Comparison of ENCODE assay signal across 8 mouse cellular contexts in the genomic region with DNA sequence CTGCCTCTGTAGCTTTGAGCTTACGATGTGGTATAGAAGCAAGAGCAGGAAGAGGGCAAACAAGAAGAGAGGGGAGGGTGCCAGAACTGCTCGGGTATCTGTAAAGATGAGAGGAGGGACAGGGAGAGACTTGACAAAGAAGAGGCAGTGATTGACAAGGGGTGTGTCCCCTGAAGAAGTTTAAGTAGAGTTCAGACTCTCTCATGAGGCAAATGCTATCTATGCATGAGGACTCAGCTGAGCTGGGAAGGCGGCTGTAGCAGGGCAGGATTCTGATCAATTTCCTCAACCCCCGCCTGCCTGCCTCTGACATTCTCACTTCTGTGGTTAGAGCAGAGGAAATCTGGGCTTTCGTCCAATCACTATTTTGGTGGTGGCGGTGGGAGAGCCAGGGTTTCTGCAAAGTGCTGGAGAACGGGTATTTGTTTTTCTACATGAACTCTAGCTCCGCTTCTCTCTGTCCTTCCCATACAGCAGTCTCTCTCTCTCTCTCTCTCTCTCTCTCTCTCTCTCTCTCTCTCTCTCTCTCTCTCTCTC. TPM values are rescaled to one million over a fixed set of nuclear protein-coding genes. Genes with fewer than 3 reads are reported as not detected.
DNase-seq lines count a peak whose midpoint lies in the region; ATAC-seq and TF ChIP-seq lines count a peak whose summit lies in the region.

No protein-coding gene starts in this region.

- H3K9me3 ChIP-seq in hindbrain, embryonic 10.5 days = no peaks in the 10 kb centered on the region
- H3K9me3 ChIP-seq in lung, postnatal 0 days (ENCODE audit: low read length) = no peaks in the 10 kb centered on the region

- peak; percentile 55 for DNase-seq in CD4-positive helper T cell, adult 2 months (ENCODE audit: low read depth, low spot score)
- DNase-seq in adipocyte (ENCODE audit: low spot score) = peak; percentile 88
- peak; percentile 75 to 84 for DNase-seq in frontal cortex, postnatal 10 days (ENCODE audit: low spot score in 2 of 2)
- DNase-seq in hindbrain, embryonic 10.5 days (ENCODE audit: low spot score) = peak; percentile 36
- peak; percentile 90 for DNase-seq in layer of hippocampus, adult 9-10 months (ENCODE audit: low spot score)
- peak; percentile 94 for DNase-seq in lung, postnatal 0 days (ENCODE audit: low spot score)
- DNase-seq in right cerebral cortex, adult 2 months (ENCODE audit: low spot score in 2 of 2) = peak; percentile 85 to 87
- DNase-seq in thymus, postnatal 10 days (ENCODE audit: low spot score in 2 of 2) = no peak

- peak overlapping the region; percentile 76 for H3K27ac ChIP-seq in hindbrain, embryonic 10.5 days
- peak overlapping the region; percentile 63 for H3K27ac ChIP-seq in lung, postnatal 0 days (ENCODE audit: low read length)

- WGBS in hindbrain, embryonic 10.5 days = 9% methylated on average over 8 of the region's 8 CpGs
- under 1% methylated on average over 8 of the region's 8 CpGs for WGBS in lung, postnatal 0 days

- peaks cover 16% of the 10 kb centered on the region for H3K4me1 ChIP-seq in hindbrain, embryonic 10.5 days (replicated peaks)
- H3K4me1 ChIP-seq in lung, postnatal 0 days (ENCODE audit: insufficient read depth, low read depth, low read length) = peaks cover 7% of the 10 kb centered on the region; the same call in 1 of the 2 replicates

- ATAC-seq in lung, postnatal 0 days = peak; percentile 75

- H3K4me3 ChIP-seq in hindbrain, embryonic 10.5 days = peak overlapping the region; percentile 41
- no peak overlapping the region for H3K4me3 ChIP-seq in lung, postnatal 0 days (ENCODE audit: low read depth, low read length)

- no peaks in the 10 kb centered on the region for H3K27me3 ChIP-seq in hindbrain, embryonic 10.5 days (ENCODE audit: insufficient read depth, poor library complexity, severe bottlenecking)
- H3K27me3 ChIP-seq in lung, postnatal 0 days (replicated peaks; ENCODE audit: insufficient read depth, low read length) = no peaks in the 10 kb centered on the region

- TF ChIP-seq EP300 in lung, postnatal 0 days (IDR thresholded peaks at IDR 0.05) = no peak

- H3K36me3 ChIP-seq in hindbrain, embryonic 10.5 days = peaks cover 16% of the 10 kb centered on the region
- H3K36me3 ChIP-seq in lung, postnatal 0 days (ENCODE audit: insufficient read depth, low read length) = no peaks in the 10 kb centered on the region

- H3K4me2 ChIP-seq in lung, postnatal 0 days (replicated peaks; ENCODE audit: low read depth, low read length) = peak overlapping the region; percentile 36

- TF ChIP-seq CTCF in lung, postnatal 0 days (IDR thresholded peaks at IDR 0.05) = no peak

- no peak overlapping the region for H3K9ac ChIP-seq in lung, postnatal 0 days (replicated peaks; ENCODE audit: low read depth)

RNA-seq across cellular contexts. Expression of gene B4galt3, which starts 7.5 kb away (rescaled TPM):
- polyA plus RNA-seq in hindbrain, embryonic 10.5 days (2016; fragmentation: Nextera tagmentation; extraction: Ambion mirVana) = 70.3 and 80.9 TPM in 2 replicates
- 68.4 and 77.0 TPM in 2 replicates for polyA plus RNA-seq in lung, postnatal 0 days (2015; fragmentation: Nextera tagmentation; extraction: Ambion mirVana)

RNA-seq across cellular contexts. Expression of gene Ndufs2, which starts 11.5 kb away (rescaled TPM):
- polyA plus RNA-seq in hindbrain, embryonic 10.5 days (2016; fragmentation: Nextera tagmentation; extraction: Ambion mirVana) = 250 and 275 TPM in 2 replicates
- 172 and 188 TPM in 2 replicates for polyA plus RNA-seq in lung, postnatal 0 days (2015; fragmentation: Nextera tagmentation; extraction: Ambion mirVana)

RNA-seq across cellular contexts. Expression of gene Adamts4, which starts 12.4 kb away (rescaled TPM):
- 10.4 and 13.0 TPM in 2 replicates for polyA plus RNA-seq in hindbrain, embryonic 10.5 days (2016; fragmentation: Nextera tagmentation; extraction: Ambion mirVana)
- polyA plus RNA-seq in lung, postnatal 0 days (2015; fragmentation: Nextera tagmentation; extraction: Ambion mirVana) = 2.7 and 3.3 TPM in 2 replicates

RNA-seq across cellular contexts. Expression of gene Ppox, which starts 18.3 kb away (rescaled TPM):
- 54.1 and 56.2 TPM in 2 replicates for polyA plus RNA-seq in hindbrain, embryonic 10.5 days (2016; fragmentation: Nextera tagmentation; extraction: Ambion mirVana)
- 28.4 and 30.6 TPM in 2 replicates for polyA plus RNA-seq in lung, postnatal 0 days (2015; fragmentation: Nextera tagmentation; extraction: Ambion mirVana)

RNA-seq across cellular contexts. Expression of gene Usp21, which starts 25.1 kb away (rescaled TPM):
- 95.6 and 111 TPM in 2 replicates for polyA plus RNA-seq in hindbrain, embryonic 10.5 days (2016; fragmentation: Nextera tagmentation; extraction: Ambion mirVana)
- 38.3 and 40.9 TPM in 2 replicates for polyA plus RNA-seq in lung, postnatal 0 days (2015; fragmentation: Nextera tagmentation; extraction: Ambion mirVana)

Comparison
In these comparisons a context has a peak if more than half of its experiments do, and no peak if none do; other contexts are left out.
1. DNase-seq: peak in CD4-positive helper T cell, adult 2 months (single experiment), adipocyte (single experiment), frontal cortex, postnatal 10 days (2 of 2), hindbrain, embryonic 10.5 days (single experiment), layer of hippocampus, adult 9-10 months (single experiment), lung, postnatal 0 days (single experiment) and right cerebral cortex, adult 2 months (2 of 2); none in thymus, postnatal 10 days (0 of 2).